Mouse (Mus musculus) kidney, adult 2 months (tissue): Measurements from ENCODE around the gene Atg4b. TPM values are rescaled to one million over a fixed set of nuclear protein-coding genes. Genes with fewer than 3 reads are reported as not detected.
"Not testable (repeated sequence)": the region's sequence is repeated elsewhere in the genome, so short reads cannot be mapped to it uniquely, and the experiment has no call there.

Experiments
- DNase-seq: peaks from one replicate; pipeline ENCODE4 v3.0.0; 2021
- H3K27ac ChIP-seq: fragments of 200-500 bp; 2 replicates; pipeline ENCODE4 v1.5.1; 2012; ENCODE audit warnings: low read depth, low read length, control low read depth, inconsistent platforms; ENCODE audit not compliant: insufficient read depth
- H3K27me3 ChIP-seq: fragments of 200-500 bp; replicated peaks from 2 replicates; pipeline ENCODE4 v1.6.1; 2012; ENCODE audit warnings: mild to moderate bottlenecking, moderate library complexity, low read length, inconsistent platforms; ENCODE audit not compliant: control insufficient read depth, insufficient read depth
- H3K36me3 ChIP-seq: fragments of 200-500 bp; 2 replicates; pipeline ENCODE4 v1.6.1; 2012; ENCODE audit warnings: mild to moderate bottlenecking, moderate library complexity, low read length, inconsistent platforms; ENCODE audit not compliant: control insufficient read depth, insufficient read depth
- H3K4me1 ChIP-seq: fragments of 200-500 bp; 2 replicates; pipeline ENCODE4 v1.6.1; 2011; ENCODE audit warnings: low read length; ENCODE audit not compliant: control insufficient read depth, insufficient read depth
- H3K4me3 ChIP-seq: fragments of 200-500 bp; 2 replicates; pipeline ENCODE4 v1.5.1; 2011; ENCODE audit warnings: mild to moderate bottlenecking, low read depth, low read length, control low read depth; ENCODE audit not compliant: insufficient read depth
- CTCF ChIP-seq: fragments of 200-500 bp; conservative IDR thresholded peaks from 2 replicates; pipeline ENCODE4 v1.5.1; 2011; ENCODE audit warnings: low read depth, mild to moderate bottlenecking, control low read depth, low read length, moderate library complexity, mixed read lengths; ENCODE audit not compliant: insufficient read depth, insufficient read length
- POLR2A ChIP-seq: fragments of 200-500 bp; IDR thresholded peaks from one replicate; pipeline ENCODE4 v1.6.1; 2011; ENCODE audit warnings: low read depth, low read length, control low read depth
- WGBS: fragments of 180-500 bp; shearing (Covaris S2); methylation state at CpG from one replicate; pipeline ENCODE4 v1.1.7; 2018; 5-methylcytosine and 5-hydroxymethylcytosine counted together
- polyA plus RNA-seq: library from polyadenylated mRNA; depleted of rRNA; stranded (reverse); fragments of >200 nt; gene quantifications from 2 replicates; pipeline ENCODE4 v1.2.3, GENCODE M21; 2012; rRNA removed

Atg4b gene
- polyA plus RNA-seq, 1 experiment, result 46.3 TPM

- no peaks in the 10 kb centered on the region for H3K27me3 ChIP-seq
- no peak overlapping the region for H3K27ac ChIP-seq
- H3K36me3 ChIP-seq, result no peaks in the 10 kb centered on the region; the same call in none of the 2 replicates
- TF ChIP-seq CTCF (no peak), POLR2A (no peak)
- H3K4me1 ChIP-seq, result no peaks in the 10 kb centered on the region
- H3K4me3 ChIP-seq, result no peak overlapping the region
- no peak for DNase-seq
- WGBS, result 96% methylated on average over 8 of the region's 8 CpGs
Measured at GRCm38 (mm10) chr1:93837335-93837734, 86.0 kb downstream of the Atg4b start.

- not testable (repeated sequence) for H3K27me3 ChIP-seq, H3K36me3 ChIP-seq, H3K27ac ChIP-seq, H3K4me1 ChIP-seq, DNase-seq, H3K4me3 ChIP-seq
- 69% methylated on average over 8 of the region's 8 CpGs for WGBS
Measured at GRCm38 (mm10) chr1:93838569-93838968, 87.3 kb downstream of the Atg4b start.

Other genes starting within 250 kb of the Atg4b start
- gene Farp2, start 239.4 kb upstream of the Atg4b start, polyA plus RNA-seq, result 10.4 and 12.5 TPM in 2 replicates
- gene Stk25, start 92.8 kb upstream of the Atg4b start, polyA plus RNA-seq, result 102 and 103 TPM in 2 replicates
- gene Bok, start 65.8 kb upstream of the Atg4b start, polyA plus RNA-seq, result 55.9 and 62.3 TPM in 2 replicates
- 181 and 226 TPM in 2 replicates for gene Thap4, start 3.4 kb downstream of the Atg4b start, polyA plus RNA-seq
- 34.7 and 36.7 TPM in 2 replicates for gene Dtymk, start 50.4 kb downstream of the Atg4b start, polyA plus RNA-seq
- 6.0 and 6.4 TPM in 2 replicates for gene Ing5, start 52.5 kb downstream of the Atg4b start, polyA plus RNA-seq
- gene D2hgdh, start 73.4 kb downstream of the Atg4b start, polyA plus RNA-seq, result 39.4 and 44.1 TPM in 2 replicates
- gene Gal3st2, start 109.8 kb downstream of the Atg4b start, polyA plus RNA-seq, result 0.08 and 0.19 TPM in 2 replicates
- gene Gal3st2b, start 166.8 kb downstream of the Atg4b start, polyA plus RNA-seq, result 0.75 TPM in 1 of 2 replicates, not detected in the other
- not detected in 2 replicates for gene Gal3st2c, start 239.0 kb downstream of the Atg4b start, polyA plus RNA-seq